Mouse (Mus musculus) frontal cortex, postnatal 25 days (tissue): ENCODE measurements around the gene Osbpl8.

Experiments
- DNase-seq, 2 experiments: peaks; one replicate each; pipeline ENCODE4 v3.0.0; 2022; ENCODE audit warnings: low spot score in 2 of 2

Osbpl8 gene

DNA sequence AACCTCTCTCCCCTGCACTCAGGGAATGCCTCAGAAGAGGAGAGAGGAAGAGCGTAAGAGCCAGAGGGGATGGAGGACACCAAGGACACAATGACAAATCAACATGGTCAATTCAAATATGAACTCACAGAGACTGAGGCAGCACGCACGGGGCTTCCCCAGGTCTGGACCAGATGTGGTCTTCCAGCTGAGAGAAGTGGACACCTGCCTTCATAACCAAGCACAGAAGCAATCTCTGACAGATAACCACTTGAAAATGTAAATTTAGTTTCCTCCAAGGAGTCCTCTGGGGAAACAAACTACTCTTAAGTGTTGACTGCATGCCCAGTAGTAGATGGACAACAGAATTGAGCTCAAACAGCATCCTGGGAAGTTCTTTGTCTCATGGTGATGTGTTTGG lies 9.5 kb upstream of the Osbpl8 start:
- DNase-seq: no peak

GRCm38 (mm10) chr10:111155571-111155970 lies 9.0 kb upstream of the Osbpl8 start:
- no peak for DNase-seq

DNA sequence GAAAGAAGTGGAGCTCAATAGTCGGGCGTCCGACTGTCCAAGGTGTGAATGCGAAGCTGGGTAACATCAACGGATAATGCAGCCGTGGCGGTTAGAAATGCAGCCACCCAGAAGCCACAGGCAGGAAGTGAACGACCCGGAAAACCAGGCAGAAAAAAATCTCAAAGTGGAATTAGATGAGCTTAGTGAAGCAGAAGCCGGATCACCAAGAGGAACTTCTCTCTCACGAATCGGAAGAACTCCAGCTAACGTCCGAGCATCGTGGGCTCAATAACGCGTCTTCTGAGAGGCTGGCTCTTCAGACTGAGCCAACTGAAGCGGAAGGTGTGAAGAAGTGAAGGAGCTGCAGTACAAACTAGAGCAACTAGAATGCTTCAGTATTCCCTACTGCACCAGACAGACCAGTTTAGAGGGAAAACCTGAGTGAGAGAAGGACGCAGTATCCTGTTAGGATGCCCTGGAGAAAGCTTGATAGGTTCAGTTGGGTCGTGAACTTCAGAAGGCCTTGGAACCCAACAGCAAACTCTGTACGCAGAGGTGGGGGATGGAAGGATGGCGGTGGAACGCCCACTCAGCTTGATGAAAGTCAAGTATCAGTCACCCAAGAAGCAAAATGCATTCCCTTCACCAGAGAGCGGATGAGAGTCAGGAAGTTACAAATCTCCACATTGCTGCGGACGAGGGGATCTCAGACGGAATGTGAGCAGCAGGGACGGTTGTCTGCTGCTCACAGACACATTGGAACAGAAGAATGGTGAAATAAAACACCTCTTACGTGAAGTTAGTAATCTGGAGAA lies 8.0 kb upstream of the Osbpl8 start:
- DNase-seq: no peak

- no peak for DNase-seq
Measured at GRCm38 (mm10) chr10:111157241-111157659, 7.3 kb upstream of the Osbpl8 start.

- no peak for DNase-seq
Measured at GRCm38 (mm10) chr10:111159789-111160522, 4.6 kb upstream of the Osbpl8 start.

DNA sequence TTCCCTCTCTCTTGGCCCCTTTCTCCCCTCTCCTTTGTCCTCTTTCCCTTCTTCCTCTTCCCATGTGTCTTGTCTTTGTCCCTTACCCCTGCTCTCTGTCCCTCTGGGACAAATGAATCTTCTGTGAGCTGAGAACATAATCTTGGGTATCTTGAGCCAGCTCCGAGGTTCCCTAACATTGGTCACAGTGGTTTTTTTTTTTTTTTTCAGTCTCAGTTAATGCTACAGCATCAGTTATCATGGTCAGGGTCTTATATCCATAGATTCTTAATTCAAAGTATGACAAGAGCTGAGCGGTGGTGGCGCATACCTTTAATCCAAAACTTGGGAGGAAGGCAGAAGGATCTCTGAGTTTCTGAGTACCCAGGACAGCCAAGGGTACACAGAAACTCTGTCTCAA lies 4.0 kb upstream of the Osbpl8 start:
- DNase-seq: no peak

DNA sequence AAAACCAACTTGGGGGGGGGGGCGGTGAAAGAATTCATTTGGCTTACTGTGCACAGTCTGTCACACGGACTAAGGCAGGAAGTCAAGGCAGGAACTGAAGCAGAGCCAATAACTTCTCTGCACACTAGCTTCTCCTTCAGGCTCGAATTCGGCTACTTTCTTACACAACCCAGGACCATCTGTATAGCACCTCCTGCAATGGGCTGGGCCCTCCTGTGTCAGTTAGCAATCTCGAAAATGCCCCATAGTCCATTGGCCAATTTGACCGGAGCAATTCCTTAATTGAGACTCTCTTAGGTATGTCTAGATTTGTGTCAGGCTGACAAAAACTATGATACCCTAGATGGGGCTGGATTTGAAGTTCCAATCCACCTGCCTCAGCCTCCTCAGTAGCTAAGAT lies 3.2 kb upstream of the Osbpl8 start:
- DNase-seq: no peak

DNA sequence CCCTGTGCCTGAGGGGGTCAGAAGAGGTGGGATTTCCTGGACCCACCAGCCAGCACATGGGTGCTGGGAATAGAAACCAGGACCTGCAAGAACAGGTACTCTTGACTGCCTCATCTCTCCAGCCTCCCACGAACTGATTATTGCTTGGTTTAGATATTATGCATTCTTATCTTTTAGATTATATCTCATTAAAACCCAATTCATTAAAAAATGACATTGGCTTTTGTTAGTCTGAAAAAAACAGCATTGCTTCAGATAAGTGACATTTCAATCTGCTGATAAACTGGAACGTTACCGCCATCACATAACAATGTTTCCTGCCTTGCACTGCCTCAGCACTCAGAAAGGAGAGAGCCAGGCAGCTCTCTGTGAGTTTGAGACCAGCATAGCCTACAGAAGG lies 1.5 kb upstream of the Osbpl8 start:
- no peak for DNase-seq

DNA sequence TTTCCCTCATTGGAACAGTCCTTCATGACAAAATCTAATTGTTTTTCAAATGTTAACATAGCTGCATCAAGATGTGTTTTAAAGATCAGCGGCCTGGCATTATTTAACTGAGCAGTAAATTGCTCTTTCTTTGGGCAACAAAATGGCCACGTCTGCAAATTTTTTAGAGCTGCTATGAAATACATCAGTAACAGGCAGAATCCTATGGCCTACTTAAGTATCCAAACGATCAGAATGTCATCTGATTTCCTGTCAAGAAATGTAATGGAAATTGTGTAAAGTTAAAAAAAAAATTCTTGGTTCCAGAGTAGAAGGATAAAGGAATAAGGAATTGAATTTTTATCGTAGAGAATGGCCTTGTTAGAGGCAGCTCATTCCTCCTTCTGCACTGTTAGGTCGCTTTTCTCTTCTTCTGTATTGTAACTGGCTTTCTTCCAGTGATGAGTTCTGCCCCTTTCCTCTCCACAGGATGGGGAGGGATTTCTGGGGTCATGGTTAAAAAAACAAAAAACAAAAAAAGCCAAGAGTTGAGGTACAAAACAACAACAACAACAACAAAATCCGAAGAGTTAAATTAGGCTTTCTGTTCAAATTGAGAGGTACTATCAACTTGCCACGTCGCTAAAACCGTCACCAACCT lies 831 bp upstream of the Osbpl8 start:
- no peak for DNase-seq

DNA sequence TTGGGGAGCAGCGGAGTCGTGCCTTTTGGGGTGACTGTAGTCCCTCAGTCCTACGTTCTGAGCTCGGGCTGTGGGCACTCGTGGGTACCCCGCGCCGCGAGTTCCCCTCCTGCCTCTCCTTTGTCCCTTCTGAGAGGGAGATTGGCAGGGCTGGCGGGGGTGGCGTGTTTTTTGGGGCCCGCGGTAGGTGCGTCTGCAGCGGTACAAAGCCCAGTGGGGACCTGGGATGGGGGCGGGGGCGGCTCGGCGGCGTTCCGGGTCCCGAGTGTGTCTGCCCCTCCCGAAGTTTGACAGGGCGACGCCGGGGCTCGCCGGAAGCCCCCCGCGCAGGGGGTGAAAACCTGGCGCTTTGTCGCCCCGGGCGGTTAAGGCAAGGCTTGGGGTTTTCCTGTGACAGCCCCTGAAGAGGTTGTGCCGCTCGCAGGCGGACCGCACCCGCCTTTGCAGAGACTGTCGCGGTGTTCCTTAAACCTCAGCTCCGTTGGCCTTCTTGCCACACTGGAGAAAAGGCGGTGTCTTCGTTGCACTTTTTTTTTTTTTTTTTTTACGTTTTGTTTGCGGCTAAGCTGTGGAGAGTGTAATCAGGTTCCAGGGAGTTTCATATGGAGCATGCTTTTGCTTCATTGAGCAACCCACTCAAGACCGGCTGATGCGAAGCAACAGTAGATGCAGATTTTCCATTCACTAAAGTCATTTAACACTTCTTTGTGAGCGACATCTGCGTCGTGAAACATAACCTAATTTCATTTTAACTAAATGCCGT lies 848 bp downstream of the Osbpl8 start:
- DNase-seq: peak in 1 of 2 experiments; percentile 31

DNA sequence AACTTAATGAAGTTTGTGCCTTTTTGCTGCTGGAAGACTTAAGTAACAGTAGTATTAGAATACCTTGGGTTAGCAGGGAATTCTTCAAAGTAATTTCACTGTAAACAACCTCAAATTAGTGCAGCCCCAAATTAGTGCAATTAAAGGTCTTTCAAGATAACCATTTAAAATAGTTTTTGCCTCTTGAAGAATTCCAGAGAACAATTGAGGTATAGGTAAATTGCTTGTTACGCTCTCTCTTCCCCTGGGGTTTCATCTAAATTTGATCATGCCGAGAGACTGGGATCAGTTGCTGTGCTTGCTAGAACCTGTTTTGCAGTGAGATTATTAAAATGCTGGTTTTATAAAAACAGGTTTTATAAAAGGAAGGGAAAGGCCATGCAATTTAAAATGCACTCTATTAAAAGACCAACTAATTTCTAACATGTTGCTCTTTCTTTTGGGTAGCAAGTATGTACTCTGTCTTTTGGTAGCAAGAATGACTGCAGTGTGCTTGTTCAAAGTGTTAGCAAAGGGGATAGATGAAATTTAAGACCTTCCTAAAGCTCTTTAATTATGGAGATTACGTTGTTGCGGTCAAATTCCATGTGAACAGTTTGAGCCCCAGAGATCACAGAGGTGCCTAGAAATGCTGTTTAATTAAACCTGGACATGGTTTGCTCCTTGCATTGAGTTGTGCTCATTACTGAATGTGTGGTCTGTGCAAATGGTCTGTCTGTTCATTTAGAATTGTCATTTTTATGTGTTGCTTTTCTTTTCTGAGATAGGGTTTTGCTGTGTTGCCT lies 1.7 kb downstream of the Osbpl8 start:
- no peak for DNase-seq

DNA sequence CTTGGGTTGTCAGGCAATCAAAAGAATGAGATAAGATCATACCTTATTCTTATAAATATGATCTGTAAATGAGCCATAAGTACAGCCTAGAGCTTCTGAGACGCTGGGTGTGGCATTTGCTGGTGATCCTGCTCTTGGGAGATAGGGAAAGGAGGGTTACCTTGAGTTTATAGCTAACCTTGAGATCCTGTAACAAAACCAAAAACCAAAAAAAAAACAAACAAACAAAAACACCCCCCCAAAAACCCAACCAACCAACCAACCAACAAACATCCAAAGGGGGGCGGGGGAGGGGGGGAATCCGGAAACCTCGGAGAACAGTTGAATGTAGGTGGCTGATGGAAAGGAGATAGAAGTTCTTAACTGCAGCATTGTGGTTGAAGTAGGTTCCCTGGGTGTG lies 2.9 kb downstream of the Osbpl8 start:
- no peak for DNase-seq

DNA sequence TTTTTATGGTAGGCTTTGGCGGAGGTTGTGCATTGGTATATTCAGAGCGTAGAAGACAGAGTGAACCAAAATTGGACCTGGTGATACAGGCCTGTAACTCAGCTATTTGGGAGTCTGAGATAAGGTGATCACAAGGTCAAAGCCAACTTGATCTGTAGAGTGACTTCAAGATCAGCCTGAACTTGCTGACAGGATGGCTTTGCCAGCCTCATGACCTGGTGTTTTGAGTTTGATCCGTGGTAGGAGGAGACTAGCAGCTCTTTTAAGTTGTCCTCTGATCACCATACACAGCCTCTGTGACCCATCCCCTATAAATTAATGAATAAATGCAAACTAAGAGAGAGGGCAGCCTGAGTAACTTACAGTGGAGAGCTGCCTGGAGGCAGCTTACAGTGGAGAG lies 3.8 kb downstream of the Osbpl8 start:
- no peak for DNase-seq

DNA sequence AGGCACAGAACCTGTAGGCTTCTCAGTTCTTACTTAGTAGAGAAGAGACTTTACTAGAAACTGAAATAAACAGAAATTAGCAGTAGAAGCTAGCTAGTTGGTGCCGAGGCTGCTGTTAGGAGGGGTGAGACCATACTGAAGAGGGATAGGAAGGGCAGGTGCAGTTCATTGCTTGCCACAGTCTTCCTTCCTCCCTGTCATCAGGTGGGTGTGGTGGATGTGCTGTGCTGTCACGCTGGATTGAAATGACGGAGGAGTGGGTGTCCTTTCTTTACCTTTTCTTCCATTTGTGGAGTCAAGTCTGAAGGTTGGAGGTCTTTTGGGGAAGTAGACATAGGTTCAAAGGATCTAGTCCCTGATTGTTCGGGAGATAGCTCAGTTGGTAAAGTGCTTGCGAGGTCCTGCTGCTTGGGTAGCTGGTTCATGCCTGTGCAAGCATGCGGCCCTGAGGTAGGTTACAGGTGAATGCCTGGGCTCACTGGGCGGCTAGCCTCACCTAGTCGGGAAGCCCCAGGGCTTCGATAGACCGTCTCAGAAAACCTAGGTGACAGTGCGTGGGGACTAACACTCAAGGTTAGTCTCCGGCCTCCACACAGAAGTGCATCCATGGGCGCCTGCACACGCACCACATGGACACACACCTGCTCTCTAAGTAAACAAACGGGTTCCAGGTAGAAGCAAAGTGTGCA lies 6.8 kb downstream of the Osbpl8 start:
- DNase-seq: no peak

DNA sequence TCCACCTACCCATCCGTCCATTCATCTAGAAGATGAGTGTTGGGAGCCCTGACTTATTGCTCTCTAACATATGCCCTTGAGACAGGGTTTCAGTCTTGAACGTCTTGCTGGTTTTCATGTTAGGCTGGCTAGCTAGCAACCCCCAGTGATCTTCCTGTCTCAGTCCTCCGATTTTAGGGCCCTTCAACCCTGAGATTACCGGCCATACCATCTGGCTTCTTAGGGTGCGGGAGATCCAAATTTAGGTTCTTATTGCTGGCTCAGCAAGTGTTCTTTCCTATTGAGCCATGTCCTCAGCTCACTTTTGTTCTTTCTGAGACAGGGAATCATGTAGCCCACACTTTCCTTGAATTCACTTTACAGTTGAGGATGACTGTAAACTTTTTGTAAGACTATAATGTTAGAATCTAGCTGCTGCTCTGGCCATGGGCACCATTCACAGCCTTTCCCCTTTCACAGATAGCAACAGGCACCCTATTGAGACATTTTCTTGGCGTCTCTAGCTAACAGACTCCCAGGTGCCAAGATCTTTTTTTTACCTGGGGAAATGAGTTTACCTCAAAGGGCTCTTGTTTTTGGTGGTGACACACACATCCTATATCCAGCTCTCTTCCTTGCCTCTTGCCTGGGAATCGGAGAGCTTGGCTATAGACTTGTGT lies 9.2 kb downstream of the Osbpl8 start:
- DNase-seq: no peak

- DNase-seq: no peak
Measured at GRCm38 (mm10) chr10:111177336-111177735, 12.8 kb downstream of the Osbpl8 start.

DNA sequence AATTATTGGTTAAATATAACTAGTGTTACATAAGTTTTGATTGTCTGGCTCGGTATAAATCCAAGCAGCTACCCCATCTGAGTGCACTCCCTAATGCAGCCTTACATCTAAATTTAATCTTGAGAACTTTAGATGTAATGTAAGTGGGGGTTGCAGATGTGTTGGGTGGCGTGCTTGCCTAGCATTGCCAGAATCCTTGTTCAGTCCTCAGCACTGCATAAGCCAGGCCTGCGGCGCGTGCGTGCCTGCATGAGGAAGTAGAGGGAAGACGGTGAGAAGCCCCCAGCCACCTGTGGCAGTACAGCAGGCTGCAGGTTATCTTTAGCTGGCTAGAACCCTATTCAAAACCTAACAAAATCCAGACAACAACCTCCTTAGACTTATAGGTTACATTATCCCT lies 13.5 kb downstream of the Osbpl8 start:
- peak in 1 of 2 experiments; percentile 27 for DNase-seq

- no peak for DNase-seq
Measured at GRCm38 (mm10) chr10:111180633-111181032, 16.1 kb downstream of the Osbpl8 start.

GRCm38 (mm10) chr10:111183634-111184270 lies 19.2 kb downstream of the Osbpl8 start:
- DNase-seq: no peak
